Mouse (Mus musculus): ENCODE measurements around the gene Mob3a. TPM values are rescaled to one million over a fixed set of nuclear protein-coding genes. Genes with fewer than 3 reads are reported as not detected.
A peak's percentile ranks its signal among the peaks of the same experiment; 100 is the strongest.

The Mob3a gene
- total and polyA plus RNA-seq, 2 experiments: 3.5 to 6.1 TPM

GRCm38 (mm10) chr10:80656863-80657623 is 44.7 kb downstream of the Mob3a start, which contains the start of gene Btbd2:
TSS of gene Btbd2 (minus strand) at chr10:80657071.
- no peak for DNase-seq (ENCODE audit: extremely low read depth, low read depth, low spot score)
- Histone ChIP-seq H3K4me3 (ENCODE audit: insufficient read depth, low read depth, low read length) (peak within 1 kb of the TSS; percentile 78), H3K79me2 (ENCODE audit: control insufficient read depth, insufficient read depth, low read length) (peaks cover 20% of the 10 kb centered on the region; the same call in 1 of the 2 replicates), H3K27me3 (ENCODE audit: control insufficient read depth, insufficient read depth, low read length) (no peaks in the 10 kb centered on the region), H3K9ac (ENCODE audit: low read depth, low read length) (peak within 1 kb of the TSS; percentile 91), H3K4me1 (ENCODE audit: control insufficient read depth, insufficient read depth, low read length) (peaks cover 8% of the 10 kb centered on the region), H3K27ac (replicated peaks; ENCODE audit: insufficient read depth, low read depth, low read length) (peak within 1 kb of the TSS; percentile 50), H3K36me3 (ENCODE audit: control insufficient read depth, insufficient read depth, low read length) (no peaks in the 10 kb centered on the region)
- TF ChIP-seq POLR2A (IDR thresholded peaks at IDR 0.05; ENCODE audit: extremely low read depth, insufficient read depth, low read length): no peak
- TF ChIP-seq CTCF (IDR thresholded peaks at IDR 0.05; ENCODE audit: low read depth, low read length): no peak
- WGBS: 43% methylated on average over 15 of the region's 15 CpGs

GRCm38 (mm10) chr10:80656130-80656862 is 45.5 kb downstream of the Mob3a start:
- Histone ChIP-seq H3K36me3 (ENCODE audit: control insufficient read depth, insufficient read depth, low read length) (no peaks in the 10 kb centered on the region), H3K4me1 (ENCODE audit: control insufficient read depth, insufficient read depth, low read length) (peaks cover 8% of the 10 kb centered on the region), H3K27me3 (ENCODE audit: control insufficient read depth, insufficient read depth, low read length) (no peaks in the 10 kb centered on the region), H3K9ac (ENCODE audit: low read depth, low read length) (peak overlapping the region; percentile 91), H3K27ac (replicated peaks; ENCODE audit: insufficient read depth, low read depth, low read length) (peak overlapping the region; percentile 50), H3K4me3 (ENCODE audit: insufficient read depth, low read depth, low read length) (peak overlapping the region; percentile 78), H3K79me2 (ENCODE audit: control insufficient read depth, insufficient read depth, low read length) (peaks cover 20% of the 10 kb centered on the region; the same call in 1 of the 2 replicates)
- WGBS: under 1% methylated on average over 68 of the region's 72 CpGs
- DNase-seq (ENCODE audit: extremely low read depth, low read depth, low spot score): peak; percentile 94
- TF ChIP-seq CTCF (IDR thresholded peaks at IDR 0.05; ENCODE audit: low read depth, low read length) (no peak), POLR2A (IDR thresholded peaks at IDR 0.05; ENCODE audit: extremely low read depth, insufficient read depth, low read length) (peak; percentile 42; the same call in 1 of the 2 replicates)

- peaks cover 8% of the 10 kb centered on the region for H3K4me1 ChIP-seq (ENCODE audit: control insufficient read depth, insufficient read depth, low read length)
- TF ChIP-seq POLR2A (IDR thresholded peaks at IDR 0.05; ENCODE audit: extremely low read depth, insufficient read depth, low read length): no peak
- TF ChIP-seq CTCF (IDR thresholded peaks at IDR 0.05; ENCODE audit: low read depth, low read length): no peak
- peak overlapping the region; percentile 78 for H3K4me3 ChIP-seq (ENCODE audit: insufficient read depth, low read depth, low read length)
- no peaks in the 10 kb centered on the region for H3K36me3 ChIP-seq (ENCODE audit: control insufficient read depth, insufficient read depth, low read length)
- no peak for DNase-seq (ENCODE audit: extremely low read depth, low read depth, low spot score)
- no peaks in the 10 kb centered on the region for H3K27me3 ChIP-seq (ENCODE audit: control insufficient read depth, insufficient read depth, low read length)
- peaks cover 20% of the 10 kb centered on the region; the same call in 1 of the 2 replicates for H3K79me2 ChIP-seq (ENCODE audit: control insufficient read depth, insufficient read depth, low read length)
- no peak overlapping the region for H3K27ac ChIP-seq (replicated peaks; ENCODE audit: insufficient read depth, low read depth, low read length)
- H3K9ac ChIP-seq (ENCODE audit: low read depth, low read length): peak overlapping the region; percentile 91
- WGBS: 5% methylated on average over 12 of the region's 12 CpGs
These were observed 46.2 kb downstream of the Mob3a start for GRCm38 (mm10) chr10:80655406-80656129.

GRCm38 (mm10) chr10:80654866-80655265 is 46.9 kb downstream of the Mob3a start:
- Histone ChIP-seq H3K79me2 (ENCODE audit: control insufficient read depth, insufficient read depth, low read length) (peaks cover 20% of the 10 kb centered on the region; the same call in 1 of the 2 replicates), H3K27me3 (ENCODE audit: control insufficient read depth, insufficient read depth, low read length) (no peaks in the 10 kb centered on the region), H3K9ac (ENCODE audit: low read depth, low read length) (no peak overlapping the region), H3K4me3 (ENCODE audit: insufficient read depth, low read depth, low read length) (no peak overlapping the region), H3K27ac (replicated peaks; ENCODE audit: insufficient read depth, low read depth, low read length) (no peak overlapping the region), H3K36me3 (ENCODE audit: control insufficient read depth, insufficient read depth, low read length) (no peaks in the 10 kb centered on the region), H3K4me1 (ENCODE audit: control insufficient read depth, insufficient read depth, low read length) (peaks cover 8% of the 10 kb centered on the region)
- DNase-seq (ENCODE audit: extremely low read depth, low read depth, low spot score): no peak
- WGBS: 71% methylated on average over 6 of the region's 6 CpGs
- TF ChIP-seq CTCF (IDR thresholded peaks at IDR 0.05; ENCODE audit: low read depth, low read length) (no peak), POLR2A (IDR thresholded peaks at IDR 0.05; ENCODE audit: extremely low read depth, insufficient read depth, low read length) (no peak)

- Histone ChIP-seq H3K9ac (ENCODE audit: low read depth, low read length) (no peak overlapping the region), H3K27ac (replicated peaks; ENCODE audit: insufficient read depth, low read depth, low read length) (no peak overlapping the region), H3K36me3 (ENCODE audit: control insufficient read depth, insufficient read depth, low read length) (no peaks in the 10 kb centered on the region), H3K79me2 (ENCODE audit: control insufficient read depth, insufficient read depth, low read length) (peaks cover 20% of the 10 kb centered on the region; the same call in 1 of the 2 replicates), H3K27me3 (ENCODE audit: control insufficient read depth, insufficient read depth, low read length) (no peaks in the 10 kb centered on the region), H3K4me1 (ENCODE audit: control insufficient read depth, insufficient read depth, low read length) (peaks cover 8% of the 10 kb centered on the region), H3K4me3 (ENCODE audit: insufficient read depth, low read depth, low read length) (no peak overlapping the region)
- WGBS: 85% methylated on average over 6 of the region's 6 CpGs
- no peak for TF ChIP-seq POLR2A (IDR thresholded peaks at IDR 0.05; ENCODE audit: extremely low read depth, insufficient read depth, low read length)
- no peak for TF ChIP-seq CTCF (IDR thresholded peaks at IDR 0.05; ENCODE audit: low read depth, low read length)
- no peak for DNase-seq (ENCODE audit: extremely low read depth, low read depth, low spot score)
These were observed 48.5 kb downstream of the Mob3a start for GRCm38 (mm10) chr10:80653156-80653720.
